Mouse (Mus musculus): ENCODE measurements around the gene Nek9.

Nek9 gene

DNA sequence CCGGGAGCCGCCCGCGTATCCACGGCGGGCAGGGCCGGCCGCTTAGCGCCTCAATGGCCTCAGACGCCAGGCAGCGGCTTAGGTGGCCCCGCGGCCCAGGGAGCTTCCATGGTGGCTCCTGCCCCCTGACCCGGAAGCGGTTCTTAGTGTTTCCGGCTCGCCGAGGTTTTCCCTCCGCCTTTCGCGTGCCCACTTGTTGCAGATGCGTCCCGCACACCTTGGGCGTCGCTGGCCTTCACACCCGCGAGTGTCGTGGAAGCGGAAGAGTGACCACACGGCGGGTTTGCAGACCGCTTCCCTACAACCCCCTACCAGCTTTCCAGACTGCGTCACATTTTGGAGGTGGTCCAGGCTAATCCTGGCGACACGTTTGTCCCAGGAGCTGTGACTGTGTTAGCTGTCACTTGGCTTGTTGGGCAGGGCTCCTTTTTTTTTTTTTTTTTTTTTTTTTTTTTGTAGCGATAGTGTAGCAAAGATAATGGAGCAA lies at the start of gene Nek9:
Gene Nek9, minus strand, starts transcription at position 120 of the 487 bp plus-strand sequence.
- DNase-seq (ENCODE audit: inconsistent age in 2 of 2, low spot score in 1 of 2) = peak; percentile 93 to 98

DNA sequence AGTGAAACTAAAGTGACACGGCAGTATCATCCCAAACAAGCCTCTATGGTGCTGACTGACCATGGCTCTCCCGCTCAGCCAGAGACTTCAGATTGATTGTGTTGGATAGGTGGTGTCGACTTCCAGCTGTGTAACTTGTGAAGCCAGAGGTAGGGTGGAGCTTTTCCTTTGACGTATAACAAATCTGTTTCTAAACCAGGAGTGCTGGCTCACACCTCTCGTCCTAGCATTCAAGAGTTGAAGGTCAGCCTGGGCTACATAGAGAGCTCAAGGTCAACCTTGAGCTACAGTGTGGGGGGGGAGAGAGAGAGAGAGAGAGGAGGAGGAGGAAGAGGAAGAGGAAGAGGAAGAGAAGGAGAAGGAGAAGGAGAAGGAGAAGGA lies 46.8 kb upstream of the Nek9 start:
- DNase-seq (ENCODE audit: inconsistent age in 2 of 2, low spot score in 1 of 2) = no peak

DNA sequence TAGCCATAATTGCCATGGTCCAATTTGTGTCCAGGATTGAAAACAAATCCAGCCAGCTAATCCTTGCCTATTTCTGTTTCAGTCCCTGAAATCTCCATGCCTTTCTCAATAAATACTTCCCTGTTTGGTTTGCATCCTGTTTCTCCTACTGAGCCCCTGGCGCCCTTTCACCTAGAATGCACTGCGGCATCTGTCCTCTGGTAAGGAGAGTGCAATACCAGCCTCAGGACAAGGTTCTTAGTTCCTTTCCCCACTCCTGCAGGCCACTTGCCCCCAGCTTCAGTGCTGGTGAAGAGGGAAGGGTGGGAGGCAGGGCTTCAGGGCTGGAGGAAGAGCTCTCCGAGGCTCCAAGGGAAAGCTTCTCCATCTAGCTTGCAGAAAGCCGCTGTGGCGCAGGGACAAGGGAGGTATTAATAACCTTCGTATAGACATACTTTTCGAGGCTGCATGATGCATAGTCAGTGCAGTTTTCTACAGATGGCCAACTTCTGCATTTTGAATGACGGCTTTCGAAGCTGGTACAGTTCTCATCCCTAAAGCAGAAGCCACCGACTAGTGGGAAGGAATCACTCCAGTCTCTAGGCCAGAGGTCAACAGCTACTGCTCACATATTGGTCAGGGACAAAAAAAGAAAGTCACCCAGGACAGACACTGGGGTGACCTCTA lies 46.3 kb upstream of the Nek9 start:
- peak in 1 of 2 experiments; percentile 63 for DNase-seq (ENCODE audit: inconsistent age in 2 of 2, low spot score in 1 of 2)

DNA sequence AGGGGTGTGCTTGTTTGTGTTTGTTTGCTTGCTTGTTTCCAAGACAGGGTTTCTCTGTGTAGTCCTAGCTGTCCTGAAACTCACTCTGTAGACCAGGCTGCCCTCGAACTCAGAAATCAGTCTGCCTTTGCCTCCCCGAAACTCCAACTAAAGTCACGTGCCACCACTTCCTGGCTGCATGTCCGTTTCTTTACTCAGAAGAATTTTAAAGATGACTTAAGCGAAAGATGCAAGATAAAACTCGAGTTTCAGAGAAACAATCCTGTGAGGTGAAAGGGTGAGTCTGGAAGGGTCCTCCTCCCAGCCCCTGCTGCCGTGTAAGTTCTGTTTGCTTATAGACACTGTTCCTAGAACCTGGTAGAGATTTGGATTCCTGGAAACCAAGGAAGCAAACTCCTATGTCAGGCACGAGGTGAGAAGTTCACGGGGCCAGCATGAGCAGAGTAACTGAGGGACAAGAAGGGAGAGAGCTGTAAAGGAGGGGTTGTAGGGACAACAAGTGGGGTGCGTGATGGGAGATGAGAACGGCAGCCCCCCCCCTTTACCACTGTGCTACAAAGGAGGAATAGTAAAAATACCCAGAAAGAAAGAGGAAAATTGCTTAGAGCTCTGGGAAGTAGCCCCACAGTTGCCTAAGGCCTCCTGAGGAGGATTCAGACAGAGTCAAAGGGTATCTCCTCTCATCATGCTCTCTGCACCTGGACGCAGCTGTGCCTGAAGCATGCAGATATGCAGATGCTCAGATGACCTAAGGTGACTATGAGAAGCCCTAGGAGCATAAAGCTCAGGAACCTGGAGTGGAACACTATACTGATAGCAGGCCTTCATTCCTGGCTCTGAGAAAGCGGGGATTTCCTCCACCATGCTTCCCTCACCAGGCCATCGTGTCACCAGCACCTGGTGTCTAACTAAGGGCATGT lies 43.9 kb upstream of the Nek9 start:
- DNase-seq (ENCODE audit: inconsistent age in 2 of 2, low spot score in 1 of 2) = no peak

DNA sequence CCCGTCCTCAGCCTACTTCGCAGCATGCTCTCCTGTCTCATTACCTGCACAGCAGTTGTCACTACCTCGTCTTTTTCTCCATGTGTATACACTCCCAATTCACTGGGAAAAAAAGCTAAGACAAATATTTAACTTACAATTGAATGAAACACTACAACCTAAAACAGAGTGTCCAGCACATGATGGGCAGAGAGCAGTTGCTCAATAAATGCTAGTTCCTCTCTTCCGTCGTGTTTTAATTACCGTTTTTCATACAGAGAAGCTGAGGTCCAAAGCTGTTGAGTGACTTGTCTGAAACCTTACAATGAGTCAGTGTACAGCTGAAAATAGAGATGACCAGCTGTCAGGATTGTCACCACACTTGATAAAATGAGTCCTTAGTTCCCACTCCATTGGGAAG lies 42.4 kb upstream of the Nek9 start:
- DNase-seq (ENCODE audit: inconsistent age in 2 of 2, low spot score in 1 of 2) = no peak

DNA sequence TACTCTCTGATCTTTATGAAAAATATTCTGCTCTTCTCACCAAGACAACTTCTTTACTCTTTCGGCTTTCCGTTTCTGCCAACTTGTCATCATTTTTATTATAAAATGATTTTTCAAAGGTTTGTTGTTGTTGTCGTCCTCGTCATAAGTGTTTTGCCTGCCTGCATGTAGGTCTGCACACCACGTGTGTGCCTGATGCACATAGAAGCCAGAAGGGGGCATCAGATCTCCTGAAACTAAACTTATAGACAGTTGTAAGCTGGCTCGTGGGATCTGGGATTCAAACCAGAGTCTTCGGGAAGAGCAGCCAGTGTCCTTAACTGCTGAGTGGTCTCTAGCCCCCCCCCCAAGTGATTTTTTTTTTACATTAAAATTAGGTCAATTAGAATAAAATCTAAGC lies 41.8 kb upstream of the Nek9 start:
- DNase-seq (ENCODE audit: inconsistent age in 2 of 2, low spot score in 1 of 2) = no peak

DNA sequence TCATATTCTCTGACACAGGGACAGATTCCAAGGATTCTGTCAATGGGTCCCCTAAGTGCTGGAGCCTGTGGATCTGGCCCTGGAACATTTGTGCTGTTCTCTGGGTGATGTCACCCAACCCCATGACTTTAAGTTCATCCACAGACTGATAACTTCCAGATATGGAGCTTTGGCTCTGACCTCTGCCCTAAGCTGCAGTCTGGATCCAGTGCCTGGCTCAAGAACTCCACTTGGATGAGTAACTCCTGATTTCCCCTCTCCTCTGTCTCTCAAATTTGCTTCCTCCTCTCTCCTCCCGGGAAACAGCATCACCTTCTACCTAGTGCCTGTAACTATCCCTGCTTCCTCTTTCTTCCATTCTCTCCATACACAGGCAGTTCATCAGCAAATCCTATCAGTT lies 41.1 kb upstream of the Nek9 start:
- no peak for DNase-seq (ENCODE audit: inconsistent age in 2 of 2, low spot score in 1 of 2)

DNA sequence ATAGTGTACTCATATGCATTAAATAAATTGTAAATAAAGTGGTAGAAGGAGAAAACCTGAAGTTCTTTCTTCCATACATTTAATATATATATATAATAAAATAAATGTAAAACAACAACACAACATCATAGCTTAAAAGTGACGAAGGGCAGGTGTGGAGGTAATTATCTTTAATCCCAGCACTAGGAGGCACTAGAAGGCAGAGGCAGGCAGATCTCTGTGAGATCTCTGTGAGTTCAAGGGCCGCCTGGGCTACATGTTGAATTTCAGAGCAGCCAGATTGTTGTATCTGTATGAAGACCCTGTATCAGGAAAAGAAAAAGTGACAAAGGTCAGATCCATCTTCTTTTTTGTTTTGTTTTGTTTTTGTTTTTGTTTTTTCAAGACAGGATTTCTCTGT lies 39.1 kb upstream of the Nek9 start:
- no peak for DNase-seq (ENCODE audit: inconsistent age in 2 of 2, low spot score in 1 of 2)

DNA sequence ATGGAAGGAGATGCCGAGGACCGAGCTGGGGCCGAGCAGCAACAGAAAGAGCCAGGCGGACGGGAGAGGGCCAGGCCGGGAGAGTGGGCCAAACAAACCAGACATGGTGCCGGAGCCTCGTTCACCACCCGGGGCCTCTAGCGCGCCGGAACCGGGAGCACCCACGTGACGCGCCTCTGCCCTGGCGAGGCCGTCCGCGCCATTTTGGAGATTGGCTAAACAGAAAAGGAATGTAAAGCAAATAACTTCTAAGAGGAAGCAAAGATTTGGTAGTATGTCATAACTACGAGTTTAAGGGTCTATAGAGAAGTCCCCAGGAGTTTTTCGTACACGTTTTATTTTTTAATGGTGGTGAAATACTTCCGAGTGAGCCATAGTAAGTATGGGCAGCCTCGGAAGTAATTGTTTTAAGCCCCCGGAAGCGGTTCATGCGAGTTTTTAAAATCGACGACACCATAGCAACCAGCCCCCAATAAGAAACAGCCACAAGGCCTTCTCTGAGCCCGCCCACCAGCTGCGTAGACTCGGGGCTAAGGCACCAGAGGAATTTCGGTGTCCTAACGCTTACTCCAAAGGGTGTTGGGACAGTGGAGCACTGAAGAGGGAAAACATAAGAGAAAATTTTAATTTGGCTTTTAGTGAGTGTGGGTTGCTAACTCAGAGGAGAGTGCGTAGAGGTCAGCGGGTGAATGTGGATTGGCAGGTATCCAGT lies 35.6 kb upstream of the Nek9 start, which contains the start of gene Tmed10:
Gene Tmed10, minus strand, starts transcription at position 287 of the 712 bp plus-strand sequence.
- DNase-seq (ENCODE audit: inconsistent age in 2 of 2, low spot score in 1 of 2) = peak; percentile 93 to 98

DNA sequence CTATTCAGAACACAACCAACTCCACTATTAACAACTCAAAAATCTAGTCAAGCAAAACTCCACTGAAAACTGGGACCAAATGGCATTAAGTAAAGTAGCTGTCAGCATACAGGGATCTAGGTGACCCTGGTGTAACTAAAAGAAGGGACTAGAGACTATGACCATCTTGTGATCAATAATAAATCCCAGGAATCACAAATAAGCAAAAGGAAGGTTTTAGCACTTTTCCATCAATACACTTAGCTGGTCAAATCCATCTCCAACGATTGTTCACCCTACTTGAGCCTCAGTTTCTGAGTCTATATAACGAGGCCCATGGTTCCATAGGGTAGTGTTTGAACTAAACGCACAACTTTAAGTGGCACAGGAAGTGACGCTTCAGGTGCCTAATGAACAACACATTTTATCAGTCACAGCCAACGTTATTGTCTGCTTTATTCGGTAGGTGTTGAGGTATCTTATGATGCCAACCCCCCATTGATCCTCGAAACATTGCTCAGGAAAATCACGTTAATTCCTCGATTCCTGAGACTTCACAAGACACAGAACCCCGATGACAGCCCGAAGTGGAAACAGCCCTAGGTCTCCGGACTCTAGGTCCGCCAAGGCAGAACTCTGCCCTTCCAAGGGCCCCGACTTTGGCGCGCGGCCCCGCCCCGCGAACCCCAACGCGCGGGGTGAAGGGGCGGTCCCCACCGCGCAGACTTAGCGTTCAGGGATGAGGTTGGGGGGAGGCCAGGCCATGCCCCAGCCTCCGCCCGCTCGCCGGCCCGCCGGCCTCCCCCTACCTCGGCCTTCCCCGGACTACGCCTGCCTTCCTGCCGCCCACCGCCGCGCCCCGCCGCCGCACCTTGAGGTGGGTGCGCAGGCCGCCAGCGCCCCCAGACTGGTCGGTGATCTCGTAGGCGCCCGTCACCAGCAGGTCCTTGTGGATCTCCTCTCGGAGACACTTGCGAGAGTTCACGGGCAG lies 34.7 kb upstream of the Nek9 start:
- DNase-seq (ENCODE audit: inconsistent age in 2 of 2, low spot score in 1 of 2) = peak; percentile 86 to 94

DNA sequence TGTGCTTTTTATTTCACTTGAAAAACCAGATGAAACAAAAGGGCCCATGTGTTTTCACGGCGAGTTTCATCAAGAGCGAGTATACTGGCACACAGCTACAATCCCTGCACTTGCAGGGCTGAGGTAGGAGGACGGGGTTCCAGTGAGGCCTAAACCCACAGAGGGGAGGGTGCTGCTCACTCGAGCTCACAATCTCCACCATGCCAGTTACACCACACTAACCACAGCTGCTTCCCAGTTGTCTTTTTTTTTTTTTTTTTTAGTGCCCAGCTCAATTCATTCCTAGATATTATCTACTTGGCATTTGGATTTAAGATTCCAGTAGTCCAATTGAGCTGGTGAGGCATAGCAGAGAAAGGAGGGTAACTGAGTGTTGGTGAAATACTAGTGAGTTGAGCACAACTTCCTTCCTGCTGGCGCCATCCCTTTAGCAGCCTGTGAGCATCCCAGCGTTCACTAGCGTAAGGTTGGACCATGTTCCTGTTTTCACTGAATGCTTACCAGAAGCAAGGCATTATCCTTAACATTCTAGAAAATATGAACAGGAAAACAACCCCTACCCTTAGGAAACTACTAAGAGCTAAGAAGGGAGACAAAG lies 33.0 kb upstream of the Nek9 start:
- DNase-seq (ENCODE audit: inconsistent age in 2 of 2, low spot score in 1 of 2) = no peak

DNA sequence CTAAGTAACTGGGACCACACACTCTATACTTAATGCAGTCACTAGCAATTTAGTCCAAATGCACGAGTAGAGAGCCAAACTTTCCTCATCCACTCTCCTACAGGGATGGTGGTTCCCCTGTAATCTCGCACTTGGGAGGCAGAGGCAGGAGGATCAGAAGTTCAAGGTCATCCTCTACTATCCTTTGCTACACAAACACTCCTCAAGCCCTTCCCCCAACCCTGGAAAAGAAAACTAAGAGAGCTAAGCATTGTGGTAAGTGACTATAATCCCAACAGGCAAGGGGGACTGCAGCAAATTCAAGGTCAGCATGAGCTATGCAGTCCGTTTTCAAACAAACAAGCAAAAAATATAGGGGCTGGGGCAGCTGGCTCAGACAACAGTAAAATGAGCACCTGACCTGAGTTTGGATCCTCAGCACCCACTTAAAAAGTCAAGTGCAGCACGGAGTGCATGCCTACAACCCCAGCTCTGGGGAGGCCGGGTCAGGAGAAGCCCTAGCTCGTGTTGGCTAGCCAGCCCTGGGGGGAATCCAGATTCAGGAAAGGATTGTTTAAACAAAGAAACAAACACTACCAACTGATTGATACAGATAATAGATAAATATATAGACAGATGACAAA lies 29.4 kb upstream of the Nek9 start:
- DNase-seq (ENCODE audit: inconsistent age in 2 of 2, low spot score in 1 of 2) = peak in 1 of 2 experiments; percentile 54

DNA sequence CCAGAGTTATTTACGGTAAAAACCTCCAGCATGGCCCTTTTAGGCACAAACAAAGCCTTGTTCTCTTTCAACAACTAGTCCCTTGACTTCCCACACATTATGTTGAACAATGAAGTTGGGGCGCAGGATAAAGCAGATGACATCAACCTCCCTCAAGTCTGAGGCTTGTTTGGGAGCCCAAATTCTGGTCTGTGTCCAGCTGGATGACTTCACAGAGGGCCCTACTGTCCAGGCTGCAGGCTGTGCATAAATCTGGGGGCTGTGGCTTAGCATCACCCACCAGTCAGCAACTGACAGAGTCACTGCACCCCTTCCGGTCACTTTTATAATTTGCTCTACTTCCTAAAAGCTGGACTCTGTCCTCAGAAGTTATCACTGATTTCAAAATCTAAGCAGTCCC lies 27.1 kb upstream of the Nek9 start:
- peak in 1 of 2 experiments; percentile 63 for DNase-seq (ENCODE audit: inconsistent age in 2 of 2, low spot score in 1 of 2)

DNA sequence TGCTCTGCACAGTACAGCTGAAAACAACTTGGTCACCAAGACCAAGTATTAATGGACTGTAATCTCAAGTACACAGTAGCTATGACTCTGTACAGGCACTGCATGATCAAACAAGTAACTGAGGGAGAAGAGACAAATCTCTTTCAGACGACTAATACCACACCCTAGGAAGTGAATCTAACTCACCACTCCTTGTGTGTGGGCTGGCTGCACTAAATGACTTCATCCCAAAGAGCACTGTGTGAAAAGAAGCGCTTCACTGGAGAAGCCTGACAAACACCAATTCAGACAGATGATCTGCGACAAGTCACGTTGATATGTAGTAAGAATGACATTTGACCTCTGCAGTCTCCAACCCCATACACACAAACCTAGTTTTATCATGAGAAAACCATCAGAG lies 23.3 kb upstream of the Nek9 start:
- no peak for DNase-seq (ENCODE audit: inconsistent age in 2 of 2, low spot score in 1 of 2)

DNA sequence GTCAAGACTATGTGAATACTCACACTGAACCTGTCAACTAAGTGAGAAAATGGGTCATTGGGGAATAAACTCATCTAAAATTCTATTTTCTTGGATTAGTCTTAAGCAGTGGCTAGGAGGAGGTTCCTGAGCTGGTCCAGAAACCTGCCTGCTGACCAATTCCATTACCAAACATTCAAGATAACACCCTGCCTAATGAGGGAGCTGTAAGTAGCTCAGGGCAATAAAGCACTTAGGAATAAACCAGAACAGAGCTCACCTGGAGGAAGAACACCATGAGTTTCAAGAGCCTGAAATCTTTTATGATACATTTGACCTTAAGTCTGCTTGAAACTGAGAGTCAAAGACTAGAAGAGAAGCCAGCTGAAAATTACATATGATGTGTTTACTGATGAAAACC lies 22.4 kb upstream of the Nek9 start:
- no peak for DNase-seq (ENCODE audit: inconsistent age in 2 of 2, low spot score in 1 of 2)

DNA sequence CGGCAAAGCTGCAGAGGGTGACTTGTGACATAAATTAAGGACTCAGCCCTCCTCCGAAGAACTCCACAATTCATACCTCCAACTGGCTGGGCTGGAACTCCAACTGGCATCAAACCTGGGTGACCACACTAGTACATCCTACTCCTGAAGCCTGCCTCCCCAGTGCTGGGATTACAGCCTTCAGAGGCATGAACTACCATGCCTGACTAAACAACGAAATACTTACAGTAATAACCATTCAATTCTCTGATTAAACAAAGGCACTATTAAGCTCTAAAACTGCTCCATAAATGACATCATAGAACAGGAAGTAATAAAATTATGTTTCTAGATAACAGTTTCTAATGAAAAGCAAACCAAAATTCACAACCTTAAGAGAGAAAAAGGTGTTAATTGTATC lies 22.0 kb upstream of the Nek9 start:
- no peak for DNase-seq (ENCODE audit: inconsistent age in 2 of 2, low spot score in 1 of 2)

DNA sequence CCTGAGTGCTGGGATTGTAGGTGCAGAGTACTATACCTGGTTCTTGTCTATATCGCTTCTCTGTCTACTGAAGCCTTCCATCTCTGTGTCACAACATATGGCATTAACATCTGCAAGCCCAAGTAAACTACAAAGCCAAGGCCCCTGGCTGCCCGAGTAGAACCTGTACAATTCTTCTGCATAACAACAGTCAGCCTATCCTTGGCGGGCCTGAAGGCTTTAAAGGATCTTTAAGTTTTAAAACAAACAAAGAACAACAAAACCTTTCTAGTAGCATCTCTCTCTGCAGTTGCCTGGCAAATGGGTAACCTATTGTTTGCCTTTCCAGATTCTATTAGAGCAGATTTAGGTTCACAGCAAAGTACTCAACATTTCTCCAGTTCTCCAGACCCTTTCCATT lies 14.9 kb upstream of the Nek9 start:
- DNase-seq (ENCODE audit: inconsistent age in 2 of 2, low spot score in 1 of 2) = no peak

DNA sequence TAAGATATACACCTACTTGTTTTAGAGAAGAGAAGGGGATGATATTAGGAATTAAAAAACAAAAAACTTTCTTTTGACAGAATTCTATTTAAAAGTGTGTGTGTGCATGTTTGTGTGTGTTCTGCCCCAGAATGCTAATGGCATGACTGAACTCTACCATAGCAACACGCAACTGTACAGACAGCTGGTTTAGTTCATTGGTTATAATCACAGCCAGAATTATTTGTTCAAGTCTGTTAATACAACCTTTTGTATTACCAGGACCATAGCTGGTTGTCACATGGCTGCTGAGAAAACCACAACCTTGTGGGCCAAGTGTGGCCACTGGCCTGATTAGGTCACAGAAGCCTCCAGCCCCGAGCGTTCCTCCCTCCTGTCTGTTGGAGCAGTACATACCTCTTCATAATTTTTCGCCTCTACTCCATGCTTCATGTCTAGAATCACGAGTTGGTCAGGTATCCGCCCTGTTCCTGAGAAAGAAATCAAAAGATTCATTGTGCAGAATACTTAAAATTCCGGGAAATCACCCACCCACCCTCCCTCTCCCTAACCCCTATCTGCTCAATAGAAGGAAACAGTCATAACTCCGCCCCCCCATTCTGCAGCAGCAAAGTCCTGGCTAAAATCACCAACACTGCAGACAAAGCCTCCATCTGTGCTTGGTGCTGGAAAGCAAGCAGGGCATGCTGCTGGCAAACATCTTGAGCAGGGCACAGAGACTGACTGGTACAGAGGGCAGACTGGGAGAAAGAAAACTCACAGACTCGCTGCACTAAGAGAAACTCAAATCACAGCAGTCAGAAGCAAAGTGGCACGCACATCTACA lies 11.5 kb upstream of the Nek9 start:
- no peak for DNase-seq (ENCODE audit: inconsistent age in 2 of 2, low spot score in 1 of 2)

DNA sequence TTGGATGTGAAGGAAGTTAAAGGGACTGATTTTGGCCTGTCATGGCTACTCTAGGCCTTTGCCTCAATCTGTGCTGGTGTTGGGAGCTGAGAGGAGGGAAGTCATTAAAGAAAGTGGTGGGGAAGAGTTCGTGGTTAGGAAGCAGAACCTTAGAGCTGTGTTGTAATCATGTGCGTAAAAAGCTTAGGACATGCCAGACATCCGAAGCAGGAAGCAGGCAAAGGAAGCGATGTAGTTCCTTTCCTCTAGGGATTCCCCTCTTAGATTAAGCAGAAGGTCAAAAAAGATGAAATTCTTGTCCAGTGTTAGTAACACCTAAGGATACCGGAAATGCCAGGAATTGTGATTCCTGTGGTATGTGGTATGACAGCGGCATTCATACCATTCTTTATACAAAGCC lies 9.2 kb upstream of the Nek9 start:
- DNase-seq (ENCODE audit: inconsistent age in 2 of 2, low spot score in 1 of 2) = peak in 1 of 2 experiments; percentile 57
